Mouse (Mus musculus) spleen, postnatal 4 days (tissue): ENCODE measurements around the gene Reep1.
"Not testable (repeated sequence)": the region's sequence is repeated elsewhere in the genome, so short reads cannot be mapped to it uniquely, and the experiment has no call there.

ENCODE experiments used
- DNase-seq, 2 experiments: peaks; one replicate each; pipeline ENCODE4 v3.0.0; 2022; ENCODE audit warnings: low spot score in 2 of 2

Reep1 gene

GRCm38 (mm10) chr6:71840597-71841290 is 133.4 kb downstream of the Reep1 start:
- DNase-seq, result no peak

- DNase-seq, result not testable (repeated sequence)
Observed at GRCm38 (mm10) chr6:71846906-71847305, 139.5 kb downstream of the Reep1 start.
